Mouse (Mus musculus) left cerebral cortex, adult 11 months (tissue): ENCODE results near the gene Vamp1.
"Not testable (repeated sequence)": the region's sequence is repeated elsewhere in the genome, so short reads cannot be mapped to it uniquely, and the experiment has no call there.

Source experiments
- DNase-seq: peaks from one replicate; pipeline ENCODE4 v3.0.0; 2022; ENCODE audit warnings: low spot score

The Vamp1 gene

DNA sequence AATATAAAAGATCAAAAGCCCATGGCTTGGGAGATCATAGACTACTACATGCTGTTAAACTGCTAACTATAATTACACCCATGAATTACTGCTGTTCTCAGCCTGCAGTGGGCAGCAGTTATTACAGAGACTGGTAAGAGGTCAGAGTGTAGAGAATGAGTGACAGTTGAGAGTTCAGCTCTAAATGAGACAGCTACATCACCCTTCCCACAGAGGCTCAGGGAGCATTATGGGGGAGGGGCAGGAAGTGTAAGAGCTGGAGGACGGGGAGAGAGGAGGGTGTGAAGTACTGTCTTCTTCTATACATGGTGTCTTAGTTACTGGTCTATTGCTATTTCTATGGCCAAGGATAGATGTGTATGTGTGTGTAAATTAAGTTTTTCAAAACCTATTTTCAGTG lies 29.2 kb downstream of the Vamp1 start:
- DNase-seq = no peak

DNA sequence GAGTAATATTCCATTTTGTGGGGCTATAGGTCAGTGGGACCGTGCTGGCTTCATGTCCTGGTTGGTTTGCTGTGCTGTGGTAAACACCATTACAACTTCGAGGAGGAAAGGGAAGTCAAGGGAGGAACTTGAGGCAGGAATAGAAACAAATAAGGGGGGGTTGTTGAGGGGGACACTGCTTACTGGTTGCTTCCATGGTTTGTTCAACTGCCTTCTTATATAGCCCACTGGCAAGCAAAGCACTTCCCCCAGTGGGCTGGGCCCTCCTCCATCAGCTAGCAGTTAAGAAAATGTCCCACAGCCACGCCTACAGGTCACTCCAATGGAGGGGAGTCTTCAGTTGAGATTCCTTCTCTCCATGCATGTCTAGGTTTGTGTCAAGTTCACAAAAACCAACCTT lies 36.9 kb downstream of the Vamp1 start:
- DNase-seq = no peak

DNA sequence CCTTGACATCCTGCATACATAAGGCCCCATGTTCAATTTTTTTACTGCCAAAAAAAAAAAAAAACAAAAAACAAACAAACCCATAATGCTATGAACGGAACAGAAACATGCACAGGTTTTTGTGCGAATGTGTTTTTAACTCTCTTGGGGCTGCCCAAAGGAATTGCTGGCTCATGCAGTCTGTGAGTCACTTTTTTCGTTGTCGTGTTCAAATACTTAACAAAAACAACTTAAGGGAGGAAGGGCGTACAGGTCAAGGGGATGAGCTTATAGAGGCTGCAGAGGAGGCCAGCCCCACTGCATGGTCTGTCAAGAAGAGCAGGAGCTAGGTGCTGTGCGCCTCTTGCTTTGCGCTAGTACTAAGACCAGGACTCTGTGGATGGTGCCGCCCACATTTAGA lies 37.4 kb downstream of the Vamp1 start:
- DNase-seq = no peak

DNA sequence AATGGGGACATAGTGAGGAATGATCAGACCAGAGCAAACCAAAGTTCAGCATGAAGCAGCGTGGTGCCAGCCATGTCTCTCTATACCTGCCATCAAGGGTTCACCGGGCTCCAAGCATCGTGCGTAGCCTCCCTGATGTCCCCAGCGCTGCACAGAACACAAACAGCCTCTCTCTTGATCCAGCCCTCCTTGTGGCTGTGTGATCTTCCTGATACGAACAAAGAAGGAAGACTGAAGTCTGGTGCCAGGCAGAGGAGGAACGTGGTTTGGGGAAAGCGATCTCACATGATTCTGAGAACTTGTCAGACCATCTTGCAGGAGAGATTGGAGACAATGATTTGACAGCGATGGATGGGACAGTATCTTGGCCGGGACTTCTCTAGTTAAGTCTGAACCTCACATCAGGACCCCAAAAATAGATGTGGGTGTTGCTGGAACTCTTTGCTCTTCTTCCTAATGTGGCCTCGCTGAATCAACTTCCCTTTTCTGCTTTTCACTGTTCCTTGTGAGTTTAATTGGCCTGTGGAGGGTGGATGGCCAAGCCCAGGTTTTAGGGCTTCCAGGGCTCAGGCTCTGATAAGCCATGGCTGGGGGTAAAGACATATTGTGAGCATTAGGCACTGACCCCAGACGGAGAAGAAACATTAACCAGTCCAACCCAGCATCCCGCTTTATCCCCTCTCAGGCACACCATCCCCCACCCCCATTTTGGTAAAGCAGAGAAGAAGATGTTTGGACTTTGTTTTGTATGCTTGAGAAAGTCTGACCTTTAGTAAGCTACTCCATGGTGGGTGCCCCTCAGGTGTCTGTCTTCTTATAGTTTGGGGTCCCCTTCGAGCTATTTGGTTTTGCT lies 38.7 kb downstream of the Vamp1 start:
- no peak for DNase-seq

GRCm38 (mm10) chr6:125255516-125256044 lies 40.2 kb downstream of the Vamp1 start:
- DNase-seq = no peak

DNA sequence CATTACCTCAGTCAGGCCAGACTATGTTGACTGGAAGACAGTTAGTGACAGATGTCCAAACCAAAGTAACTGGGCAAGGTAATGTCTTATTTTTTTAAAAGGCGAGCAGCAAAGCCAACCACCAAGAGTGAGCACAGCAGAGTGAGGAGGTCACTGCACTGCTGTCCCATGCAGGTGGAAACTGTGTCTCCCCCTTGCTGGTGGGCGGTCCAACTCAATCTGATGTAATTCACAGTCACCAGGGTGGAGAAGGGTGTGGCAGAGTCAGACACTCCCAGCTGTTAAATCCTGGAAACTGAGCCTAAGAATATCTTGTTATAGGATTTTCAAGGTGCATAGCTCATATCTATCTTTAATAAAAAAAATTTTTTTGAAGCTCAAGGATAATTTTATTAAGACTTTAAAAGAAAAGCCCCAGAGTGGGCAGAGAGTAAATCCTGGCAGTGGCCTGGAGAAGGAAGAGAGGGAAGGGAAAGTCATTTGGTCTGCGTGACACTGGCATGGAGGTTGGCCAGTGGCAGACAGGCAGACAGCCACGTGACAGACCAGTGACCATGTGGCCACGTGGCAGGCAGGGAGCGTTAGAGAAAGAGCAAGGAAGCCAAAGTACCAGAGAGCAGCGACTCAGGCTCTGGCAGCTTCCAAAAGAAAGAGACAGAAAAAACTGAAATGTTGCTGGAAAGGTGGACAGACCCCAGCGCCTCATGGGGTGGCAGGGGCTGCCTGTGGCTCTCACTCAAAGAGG lies 41.0 kb downstream of the Vamp1 start:
- DNase-seq = no peak

GRCm38 (mm10) chr6:125260006-125260555 lies 44.7 kb downstream of the Vamp1 start:
- no peak for DNase-seq

DNA sequence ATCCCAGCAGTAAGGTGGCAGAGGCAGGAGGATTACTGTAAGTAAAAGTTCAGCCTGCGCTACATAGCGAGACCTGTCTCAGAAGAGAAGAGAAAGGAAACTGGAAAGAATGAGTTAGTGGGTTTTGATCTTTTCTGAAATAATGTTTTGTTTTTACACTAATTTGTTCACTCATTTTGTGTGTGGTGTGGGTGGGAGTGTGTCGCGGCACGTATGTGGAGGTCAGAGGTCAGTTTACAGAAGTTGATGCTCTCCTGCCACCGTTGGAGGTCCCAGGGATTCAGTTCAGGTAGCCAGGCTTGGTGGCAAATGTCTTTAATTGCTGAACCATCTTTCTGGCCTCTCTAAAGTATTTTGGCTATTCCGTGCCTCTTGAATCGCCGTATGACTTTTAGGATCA lies 48.9 kb downstream of the Vamp1 start:
- DNase-seq = no peak

GRCm38 (mm10) chr6:125265239-125265638 lies 49.9 kb downstream of the Vamp1 start:
- no peak for DNase-seq

- no peak for DNase-seq
Measured at GRCm38 (mm10) chr6:125266091-125266490, 50.7 kb downstream of the Vamp1 start.

DNA sequence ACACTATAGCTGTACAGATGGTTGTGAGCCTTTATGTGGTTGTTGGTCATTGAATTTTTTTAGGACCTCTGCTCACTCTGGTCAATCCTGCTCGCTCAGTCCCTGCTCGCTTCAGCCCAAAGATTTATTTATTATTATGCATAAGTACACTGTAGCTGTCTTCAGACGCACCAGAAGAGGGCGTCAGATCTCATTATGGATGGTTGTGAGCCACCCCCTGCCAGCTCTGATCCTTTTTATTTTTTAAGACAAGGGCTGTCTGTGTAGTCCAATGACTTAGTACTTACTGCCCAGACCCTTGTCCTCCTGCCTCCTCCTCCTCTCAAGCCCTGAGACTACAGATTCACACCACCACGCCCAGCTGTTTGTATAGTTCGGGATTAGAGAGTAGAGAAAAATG lies 51.2 kb downstream of the Vamp1 start:
- DNase-seq = not testable (repeated sequence)

DNA sequence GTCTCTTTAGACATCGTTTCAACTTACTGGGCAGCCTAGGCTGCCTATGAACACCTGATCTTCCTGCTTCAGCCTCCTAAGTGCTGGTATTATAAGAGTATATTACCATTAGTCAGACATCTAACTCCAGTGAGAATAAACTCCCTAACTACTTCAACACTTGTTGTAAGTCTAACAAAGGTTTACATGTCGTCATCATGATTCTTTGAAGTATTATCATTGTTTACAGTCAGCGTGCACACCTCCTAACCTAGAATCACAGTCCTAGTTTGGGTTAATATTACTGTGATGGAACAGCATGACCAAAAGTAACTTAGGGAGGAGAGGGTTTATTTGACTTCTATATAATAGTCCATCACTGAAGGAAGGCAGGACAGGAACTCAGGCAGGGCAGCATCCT lies 52.1 kb downstream of the Vamp1 start:
- DNase-seq = no peak

DNA sequence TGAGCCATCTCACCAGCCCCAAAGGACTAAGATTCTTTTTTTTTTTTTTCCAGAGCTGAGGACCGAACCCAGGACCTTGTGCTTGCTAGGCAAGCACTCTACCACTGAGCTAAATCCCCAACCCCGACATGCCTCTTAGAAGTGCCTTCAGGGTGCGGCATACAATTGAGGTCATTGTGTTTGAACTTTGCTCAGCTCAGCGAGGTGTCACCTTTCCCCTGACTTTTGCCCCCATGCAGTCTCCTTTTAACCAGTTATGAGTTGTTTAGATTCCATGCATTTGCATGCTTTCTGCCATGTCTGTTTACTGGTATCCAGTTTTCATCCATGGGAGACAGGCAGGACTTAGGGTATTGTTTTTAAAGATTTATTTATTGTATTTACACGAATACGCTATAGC lies 53.4 kb downstream of the Vamp1 start:
- DNase-seq = no peak

GRCm38 (mm10) chr6:125271455-125272227 lies 56.3 kb downstream of the Vamp1 start:
- peak; percentile 87 for DNase-seq

DNA sequence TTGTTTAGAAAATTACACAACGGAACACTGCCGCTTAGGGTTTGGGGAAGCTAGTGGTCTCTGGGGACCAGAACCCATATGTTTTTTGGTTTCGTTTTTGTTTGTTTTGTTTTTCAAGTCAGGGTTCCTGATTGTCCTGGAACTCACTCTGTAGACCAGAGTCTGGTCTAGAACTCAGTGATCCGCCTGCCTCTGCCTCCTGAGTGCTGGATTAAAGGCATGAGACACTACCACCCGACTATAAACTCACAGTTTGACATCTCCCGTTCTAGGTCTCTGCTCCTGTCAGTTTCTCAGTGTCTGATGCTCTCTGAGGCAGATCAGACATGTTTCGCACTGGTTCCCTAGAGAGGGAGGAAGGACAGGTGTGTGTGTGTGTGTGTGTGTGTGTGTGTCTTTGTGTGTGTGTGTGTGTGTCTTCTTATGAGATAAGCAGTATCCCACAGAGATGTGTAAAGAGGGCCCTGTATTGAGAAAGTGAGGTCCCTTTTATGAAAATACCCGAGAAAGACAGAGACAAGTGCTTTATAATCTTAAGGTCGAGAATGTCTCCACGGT lies 57.0 kb downstream of the Vamp1 start:
- no peak for DNase-seq

DNA sequence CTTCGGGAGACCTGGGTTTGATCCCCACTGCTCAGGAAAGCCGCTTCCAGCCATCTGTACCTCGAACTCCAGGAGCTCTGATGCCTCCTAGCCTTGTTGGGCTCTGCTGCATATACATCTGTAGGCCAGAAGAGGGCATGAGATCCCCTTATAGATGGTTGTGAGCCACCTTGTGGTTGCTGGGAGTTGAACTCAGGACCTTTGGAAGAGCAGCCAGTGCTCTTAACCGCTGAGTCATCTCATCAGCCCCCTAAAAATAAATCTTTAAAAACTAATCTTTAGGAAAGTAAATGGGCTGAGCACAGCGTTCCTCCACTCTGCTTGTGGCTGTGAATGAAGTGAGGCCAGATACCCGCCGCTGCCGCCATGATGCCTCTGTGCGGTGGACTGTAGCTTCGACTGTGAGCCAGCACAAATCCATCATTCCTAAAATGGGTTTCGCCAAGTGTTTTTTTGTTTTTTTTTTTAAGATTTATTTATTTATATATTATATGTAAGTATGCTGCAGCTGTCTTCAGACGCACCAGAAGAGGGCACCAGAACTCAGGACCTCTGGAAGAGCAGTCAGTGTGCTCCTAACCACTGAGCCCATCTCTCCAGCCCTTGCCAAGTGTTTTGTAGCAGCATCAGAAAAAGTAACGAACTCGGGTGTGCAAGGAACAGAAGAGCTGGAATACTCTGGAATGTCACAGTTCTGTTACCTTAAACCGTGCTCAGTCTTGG lies 59.7 kb downstream of the Vamp1 start:
- no peak for DNase-seq

- DNase-seq = no peak
Measured at GRCm38 (mm10) chr6:125279729-125280128, 64.4 kb downstream of the Vamp1 start.

DNA sequence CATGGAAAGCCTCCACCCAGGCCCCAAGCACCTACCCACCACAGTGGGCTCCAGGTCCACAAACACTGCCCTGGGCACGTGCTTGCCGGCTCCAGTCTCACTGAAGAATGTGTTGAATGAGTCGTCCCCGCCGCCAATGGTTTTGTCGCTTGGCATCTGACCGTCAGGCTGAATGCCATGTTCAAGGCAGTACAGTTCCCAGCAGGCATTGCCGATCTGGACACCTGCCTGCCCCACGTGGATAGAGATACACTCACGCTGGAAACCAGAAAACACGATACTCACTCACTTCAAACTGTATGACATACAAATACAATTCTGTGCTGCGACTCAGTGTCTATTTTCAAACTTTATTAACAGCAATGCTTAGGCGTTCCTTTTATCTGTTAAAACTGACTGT lies 67.4 kb downstream of the Vamp1 start:
- DNase-seq = not testable (repeated sequence)

GRCm38 (mm10) chr6:125284250-125284649 lies 68.9 kb downstream of the Vamp1 start:
- no peak for DNase-seq

DNA sequence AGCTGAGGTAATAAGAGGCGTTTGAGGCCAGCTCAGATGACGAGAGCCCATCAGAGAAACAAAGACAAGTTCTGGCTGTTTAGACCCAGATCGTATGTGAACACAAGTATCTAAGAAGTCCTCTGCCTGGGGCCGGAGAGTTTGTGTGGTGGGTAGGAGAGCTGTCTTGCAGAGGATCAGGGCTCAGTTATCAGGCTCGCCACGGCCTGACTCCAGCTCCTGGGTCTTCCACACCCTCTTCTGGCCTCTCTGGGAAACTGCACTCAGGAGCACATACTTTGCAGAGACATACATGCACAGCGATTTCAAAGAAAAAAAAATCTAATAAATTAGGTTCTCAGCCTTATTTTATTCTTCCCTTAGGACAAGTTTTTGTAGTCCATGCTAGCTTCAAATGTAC lies 69.4 kb downstream of the Vamp1 start:
- no peak for DNase-seq

- DNase-seq = no peak
Measured at GRCm38 (mm10) chr6:125285890-125286289, 70.5 kb downstream of the Vamp1 start, which contains the start of gene Tuba3a. TSS of gene Tuba3a (minus strand) at chr6:125286042.
